Mouse (Mus musculus) testis, adult 2 months (tissue): ENCODE results near the gene Chst5. TPM values are rescaled to one million over a fixed set of nuclear protein-coding genes. Genes with fewer than 3 reads are reported as not detected.
"Not testable (repeated sequence)": the region's sequence is repeated elsewhere in the genome, so short reads cannot be mapped to it uniquely, and the experiment has no call there.

Experiments used
- H3K27ac ChIP-seq: fragments of 200-500 bp; 2 replicates; pipeline ENCODE4 v1.5.1; 2012; ENCODE audit warnings: low read depth, low read length; ENCODE audit not compliant: control insufficient read depth, insufficient read depth
- H3K27me3 ChIP-seq: fragments of 200-500 bp; 2 replicates; pipeline ENCODE4 v1.6.1; 2012; ENCODE audit warnings: mild to moderate bottlenecking, low read length, moderate library complexity; ENCODE audit not compliant: control insufficient read depth, insufficient read depth
- H3K36me3 ChIP-seq: fragments of 200-500 bp; 2 replicates; pipeline ENCODE4 v1.6.1; 2012; ENCODE audit warnings: mild to moderate bottlenecking, low read length; ENCODE audit not compliant: control insufficient read depth, insufficient read depth
- H3K4me1 ChIP-seq: fragments of 200-500 bp; 2 replicates; pipeline ENCODE4 v1.6.1; 2012; ENCODE audit warnings: low read length; ENCODE audit not compliant: control insufficient read depth, insufficient read depth
- H3K4me3 ChIP-seq: fragments of 200-500 bp; 2 replicates; pipeline ENCODE4 v1.5.1; 2012; ENCODE audit warnings: low read depth, mild to moderate bottlenecking, low read length, moderate library complexity, mixed read lengths; ENCODE audit not compliant: control insufficient read depth
- CTCF ChIP-seq: fragments of 200-500 bp; IDR thresholded peaks from 2 replicates; pipeline ENCODE4 v1.5.1; 2012; ENCODE audit warnings: low read depth, mild to moderate bottlenecking, inconsistent platforms, low read length, moderate library complexity; ENCODE audit not compliant: control insufficient read depth, insufficient read depth, insufficient replicate concordance
- POLR2A ChIP-seq: fragments of 200-500 bp; IDR thresholded peaks from 2 replicates; pipeline ENCODE4 v1.6.1; 2012; ENCODE audit warnings: low read depth, mild to moderate bottlenecking, inconsistent platforms, low read length, moderate library complexity; ENCODE audit not compliant: control insufficient read depth
- polyA plus RNA-seq: library from polyadenylated mRNA; depleted of rRNA; stranded (reverse); fragments of >200 nt; gene quantifications from 2 replicates; pipeline ENCODE4 v1.2.3, GENCODE M21; 2012; rRNA removed

Chst5 gene
- polyA plus RNA-seq, 1 experiment = 0.69 TPM

DNA sequence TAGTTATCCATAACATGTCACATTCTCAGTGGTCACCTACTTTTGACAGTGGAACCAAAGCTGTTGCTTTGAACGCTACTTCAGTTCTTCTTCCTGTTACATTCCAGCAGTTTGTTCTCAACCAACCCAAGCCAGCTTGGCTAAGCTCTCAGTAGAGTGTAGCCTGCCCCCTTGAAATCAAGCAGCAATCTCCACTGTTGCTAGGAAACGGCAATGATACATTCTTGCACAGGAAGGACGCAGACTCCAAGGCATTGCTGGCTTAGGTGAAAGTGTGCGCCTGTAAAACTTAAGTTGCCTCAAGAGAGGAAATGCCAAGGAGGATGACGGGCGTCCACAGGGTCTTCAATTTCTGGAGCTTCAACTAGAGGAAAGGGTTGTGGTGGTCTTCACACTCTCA lies 44.4 kb downstream of the Chst5 start:
- no peak overlapping the region for H3K27ac ChIP-seq
- TF ChIP-seq CTCF (no peak), POLR2A (no peak)
- peaks cover 2% of the 10 kb centered on the region for H3K36me3 ChIP-seq
- H3K27me3 ChIP-seq = no peaks in the 10 kb centered on the region
- H3K4me1 ChIP-seq = no peaks in the 10 kb centered on the region
- peak overlapping the region; percentile 45; the same call in 1 of the 2 replicates for H3K4me3 ChIP-seq

- Histone ChIP-seq H3K27ac (no peak overlapping the region), H3K27me3 (no peaks in the 10 kb centered on the region), H3K4me1 (no peaks in the 10 kb centered on the region), H3K4me3 (peak overlapping the region; percentile 65), H3K36me3 (peaks cover 2% of the 10 kb centered on the region)
- no peak for TF ChIP-seq CTCF
- no peak for TF ChIP-seq POLR2A
Observed at GRCm38 (mm10) chr8:111865130-111865852, 45.0 kb downstream of the Chst5 start.

DNA sequence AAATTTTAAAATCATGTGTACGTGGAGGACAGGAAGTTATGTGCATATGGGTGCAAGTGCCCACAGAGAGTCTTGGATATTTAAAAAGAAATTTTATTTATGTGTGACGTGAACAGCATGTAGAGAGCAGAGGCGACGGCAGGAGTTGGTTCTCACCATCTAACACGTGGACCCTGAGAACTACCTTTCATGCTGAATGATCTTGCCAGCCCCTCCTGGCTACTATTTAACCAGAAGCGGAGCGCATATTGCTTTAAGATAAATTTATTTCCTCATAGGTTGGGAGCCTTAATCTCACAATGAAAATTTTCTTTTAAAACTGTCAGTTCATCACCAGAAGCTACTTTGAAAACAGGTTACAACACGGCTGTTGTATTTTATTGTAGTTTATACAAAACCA lies 45.6 kb downstream of the Chst5 start:
- H3K4me1 ChIP-seq = no peaks in the 10 kb centered on the region
- peaks cover 2% of the 10 kb centered on the region for H3K36me3 ChIP-seq
- no peak overlapping the region for H3K4me3 ChIP-seq
- H3K27me3 ChIP-seq = no peaks in the 10 kb centered on the region
- TF ChIP-seq CTCF = no peak
- no peak overlapping the region for H3K27ac ChIP-seq

GRCm38 (mm10) chr8:111863280-111863679 lies 47.0 kb downstream of the Chst5 start:
- H3K4me3 ChIP-seq = no peak overlapping the region
- H3K4me1 ChIP-seq = no peaks in the 10 kb centered on the region
- no peak overlapping the region for H3K27ac ChIP-seq
- TF ChIP-seq CTCF = no peak
- TF ChIP-seq POLR2A = no peak
- H3K36me3 ChIP-seq = peaks cover 2% of the 10 kb centered on the region
- H3K27me3 ChIP-seq = no peaks in the 10 kb centered on the region

- no peaks in the 10 kb centered on the region for H3K36me3 ChIP-seq
- no peaks in the 10 kb centered on the region for H3K27me3 ChIP-seq
- H3K27ac ChIP-seq = no peak overlapping the region
- peak overlapping the region; percentile 83 for H3K4me3 ChIP-seq
- H3K4me1 ChIP-seq = peaks cover 3% of the 10 kb centered on the region; the same call in 1 of the 2 replicates
- TF ChIP-seq CTCF = no peak
Observed at GRCm38 (mm10) chr8:111855977-111856376, 54.3 kb downstream of the Chst5 start.

- TF ChIP-seq POLR2A = peak; percentile 98
- TF ChIP-seq CTCF = no peak
- Histone ChIP-seq H3K4me1 (peaks cover 3% of the 10 kb centered on the region; the same call in 1 of the 2 replicates), H3K27ac (peak within 1 kb of the TSS; percentile 72), H3K4me3 (peak within 1 kb of the TSS; percentile 90), H3K36me3 (no peaks in the 10 kb centered on the region), H3K27me3 (no peaks in the 10 kb centered on the region)
Observed at GRCm38 (mm10) chr8:111853861-111854501, 56.3 kb downstream of the Chst5 start, which contains the start of gene Cfdp1. Gene Cfdp1, minus strand, starts transcription at chr8:111854291.

GRCm38 (mm10) chr8:111853219-111853618 lies 57.0 kb downstream of the Chst5 start:
- H3K27me3 ChIP-seq, H3K4me1 ChIP-seq, H3K36me3 ChIP-seq: not testable (repeated sequence)
- H3K4me3 ChIP-seq = peak overlapping the region; percentile 90
- peak overlapping the region; percentile 72; the same call in 1 of the 2 replicates for H3K27ac ChIP-seq

DNA sequence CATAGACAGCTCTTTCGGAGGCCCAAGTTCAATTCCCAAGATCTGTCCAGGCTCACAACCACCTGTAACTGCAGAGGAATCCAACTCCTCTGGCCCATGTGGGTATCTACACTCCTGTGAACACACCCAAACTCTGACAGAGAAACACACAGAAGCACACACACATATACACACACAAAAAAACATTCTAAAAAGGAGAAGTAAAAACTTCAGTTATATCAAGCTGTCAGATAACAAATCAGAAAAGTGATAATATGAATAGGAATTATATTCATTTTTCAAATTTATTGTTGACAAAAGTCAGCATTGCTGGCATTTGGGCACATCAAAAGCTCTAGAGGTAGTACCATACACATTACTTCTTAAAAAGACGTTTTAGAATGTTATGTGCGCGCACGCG lies 63.5 kb downstream of the Chst5 start:
- H3K27me3 ChIP-seq = no peaks in the 10 kb centered on the region
- peaks cover 2% of the 10 kb centered on the region; the same call in 1 of the 2 replicates for H3K36me3 ChIP-seq
- H3K4me3 ChIP-seq = no peak overlapping the region
- H3K4me1 ChIP-seq = peaks cover 3% of the 10 kb centered on the region; the same call in 1 of the 2 replicates
- TF ChIP-seq POLR2A (no peak), CTCF (no peak)
- no peak overlapping the region for H3K27ac ChIP-seq

Other genes starting within 250 kb of the Chst5 start
- 1.4 and 3.1 TPM in 2 replicates for gene Ctrb1, start 219.4 kb downstream of the Chst5 start, polyA plus RNA-seq
- gene Bcar1, start 166.6 kb downstream of the Chst5 start, polyA plus RNA-seq = 29.5 and 30.9 TPM in 2 replicates
- 9.7 and 12.5 TPM in 2 replicates for gene Cfdp1, start 56.2 kb downstream of the Chst5 start, polyA plus RNA-seq
- gene Tmem170, start 33.7 kb downstream of the Chst5 start, polyA plus RNA-seq = 7.0 and 9.1 TPM in 2 replicates
- gene Tmem231, start 23.4 kb upstream of the Chst5 start, polyA plus RNA-seq = 17.9 and 18.6 TPM in 2 replicates
- 18.7 and 24.3 TPM in 2 replicates for gene Gabarapl2, start 30.3 kb upstream of the Chst5 start, polyA plus RNA-seq
- gene Adat1, start 81.9 kb upstream of the Chst5 start, polyA plus RNA-seq = 4.5 and 5.3 TPM in 2 replicates
- 59.9 and 60.4 TPM in 2 replicates for gene Kars, start 100.9 kb upstream of the Chst5 start, polyA plus RNA-seq
- gene Terf2ip, start 101.0 kb upstream of the Chst5 start, polyA plus RNA-seq = 2.9 and 3.8 TPM in 2 replicates
- 0.06 TPM in 1 of 2 replicates, not detected in the other for gene Gm6793, start 104.6 kb upstream of the Chst5 start, polyA plus RNA-seq